Mouse (Mus musculus) embryonic facial prominence, embryonic 12.5 days (tissue): ENCODE measurements around the gene Tsks. TPM values are rescaled to one million over a fixed set of nuclear protein-coding genes. Genes with fewer than 3 reads are reported as not detected.

ENCODE experiments used
- ATAC-seq: fragments of 200-750 bp; cut with Nextera tagmentation; 2 replicates; pipeline ENCODE4 v1.8.0; 2017; ENCODE audit not compliant: insufficient number of reproducible peaks, insufficient read depth, low FRiP score, low TSS enrichment
- H3K27ac ChIP-seq: fragments of 300-500 bp; sonication (generic); 2 replicates; pipeline ENCODE4 v1.5.1; 2016; ENCODE audit warnings: mild to moderate bottlenecking
- H3K27me3 ChIP-seq: fragments of 300-500 bp; sonication (generic); 2 replicates; pipeline ENCODE4 v1.6.1; 2016; ENCODE audit warnings: mild to moderate bottlenecking, moderate library complexity
- H3K36me3 ChIP-seq: fragments of 300-500 bp; sonication (generic); 2 replicates; pipeline ENCODE4 v1.6.1; 2016; ENCODE audit warnings: mild to moderate bottlenecking
- H3K4me1 ChIP-seq: fragments of 300-500 bp; sonication (generic); 2 replicates; pipeline ENCODE4 v1.6.1; 2016
- H3K4me2 ChIP-seq: fragments of 300-500 bp; sonication (generic); replicated peaks from 2 replicates; pipeline ENCODE4 v1.6.1; 2016; ENCODE audit warnings: mild to moderate bottlenecking, moderate library complexity
- H3K4me3 ChIP-seq: fragments of 300-500 bp; sonication (generic); 2 replicates; pipeline ENCODE4 v1.5.1; 2016; ENCODE audit warnings: mild to moderate bottlenecking
- H3K9ac ChIP-seq: fragments of 300-500 bp; sonication (generic); 2 replicates; pipeline ENCODE4 v1.6.1; 2016; ENCODE audit warnings: mild to moderate bottlenecking, moderate library complexity
- H3K9me3 ChIP-seq: fragments of 300-500 bp; sonication (generic); 2 replicates; pipeline ENCODE4 v1.6.1; 2016; ENCODE audit warnings: mild to moderate bottlenecking, moderate library complexity
- WGBS: fragments of 180-500 bp; shearing (Covaris S2); methylation state at CpG from one replicate; pipeline ENCODE4 v1.1.7; 2016; 5-methylcytosine and 5-hydroxymethylcytosine counted together
- polyA plus RNA-seq: library from polyadenylated mRNA; unstranded; fragments of >200 nt; fragmentation: Nextera tagmentation; extraction: Ambion mirVana; gene quantifications from 2 replicates; pipeline ENCODE4 v1.2.1, GENCODE M21; 2016

Gene Tsks
- polyA plus RNA-seq, 1 experiment from 2014 or later = 0.19 TPM

DNA sequence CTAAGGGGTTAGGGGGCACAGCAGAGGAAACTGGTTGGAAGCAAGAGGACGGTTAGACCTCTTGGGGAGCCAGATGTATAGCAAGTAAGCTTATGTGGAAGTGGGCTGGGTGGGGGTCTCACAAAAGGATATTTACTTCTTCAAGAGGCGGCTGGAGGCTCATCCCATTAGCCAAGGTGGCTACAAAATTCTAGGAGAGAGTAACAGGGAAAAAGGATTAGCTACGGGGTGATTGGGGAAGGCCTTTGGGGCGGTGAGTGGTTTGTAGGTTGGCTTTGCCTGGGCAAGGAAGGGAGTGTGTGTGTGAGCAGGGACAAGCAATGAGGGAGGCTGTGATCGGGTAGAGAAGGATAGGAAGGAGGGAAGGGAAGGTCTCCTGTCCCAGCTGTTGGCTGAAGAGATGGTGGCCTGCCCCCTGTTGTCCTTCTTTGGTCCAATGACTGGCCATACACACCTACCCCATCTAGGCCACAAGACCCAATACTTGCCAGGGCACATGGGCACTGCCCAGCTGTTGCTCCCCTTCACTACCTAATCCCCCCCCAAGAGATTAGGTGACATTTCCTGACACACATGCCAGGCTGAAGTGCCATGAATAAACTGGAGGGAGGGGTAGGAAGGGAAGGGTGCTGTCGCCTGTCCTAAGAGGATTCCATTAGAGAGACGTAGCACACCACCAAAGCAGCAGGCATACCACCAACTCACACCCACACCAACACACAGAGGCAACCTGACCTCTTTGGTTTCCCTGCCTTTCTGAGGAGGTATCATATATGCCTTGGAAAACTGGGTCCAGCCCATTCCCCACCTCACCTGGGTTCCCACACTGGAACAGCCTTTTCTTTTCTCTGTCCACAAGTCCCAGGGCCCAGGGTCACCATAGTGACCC lies 41.2 kb downstream of the Tsks start:
- Histone ChIP-seq H3K27me3 (no peaks in the 10 kb centered on the region), H3K4me2 (peak overlapping the region; percentile 67), H3K4me1 (peaks cover 25% of the 10 kb centered on the region), H3K27ac (peak overlapping the region; percentile 48; the same call in 1 of the 2 replicates), H3K4me3 (0 out of 2 replicates have a peak overlapping the region, but pooled peaks have one; percentile 96), H3K36me3 (peaks cover 37% of the 10 kb centered on the region), H3K9ac (peak overlapping the region; percentile 25; the same call in 1 of the 2 replicates), H3K9me3 (no peaks in the 10 kb centered on the region)
- WGBS = 80% methylated on average over 7 of the region's 7 CpGs
- no peak for ATAC-seq

- Histone ChIP-seq H3K9ac (peak overlapping the region; percentile 25; the same call in 1 of the 2 replicates), H3K36me3 (peaks cover 36% of the 10 kb centered on the region), H3K9me3 (no peaks in the 10 kb centered on the region), H3K4me1 (peaks cover 25% of the 10 kb centered on the region), H3K27ac (peak overlapping the region; percentile 31; the same call in 1 of the 2 replicates), H3K4me3 (peak overlapping the region; percentile 96), H3K4me2 (peak overlapping the region; percentile 67), H3K27me3 (no peaks in the 10 kb centered on the region)
- ATAC-seq = no peak
- 49% methylated on average over 3 of the region's 3 CpGs for WGBS
Measured at GRCm38 (mm10) chr7:44984833-44985164, 41.8 kb downstream of the Tsks start.

DNA sequence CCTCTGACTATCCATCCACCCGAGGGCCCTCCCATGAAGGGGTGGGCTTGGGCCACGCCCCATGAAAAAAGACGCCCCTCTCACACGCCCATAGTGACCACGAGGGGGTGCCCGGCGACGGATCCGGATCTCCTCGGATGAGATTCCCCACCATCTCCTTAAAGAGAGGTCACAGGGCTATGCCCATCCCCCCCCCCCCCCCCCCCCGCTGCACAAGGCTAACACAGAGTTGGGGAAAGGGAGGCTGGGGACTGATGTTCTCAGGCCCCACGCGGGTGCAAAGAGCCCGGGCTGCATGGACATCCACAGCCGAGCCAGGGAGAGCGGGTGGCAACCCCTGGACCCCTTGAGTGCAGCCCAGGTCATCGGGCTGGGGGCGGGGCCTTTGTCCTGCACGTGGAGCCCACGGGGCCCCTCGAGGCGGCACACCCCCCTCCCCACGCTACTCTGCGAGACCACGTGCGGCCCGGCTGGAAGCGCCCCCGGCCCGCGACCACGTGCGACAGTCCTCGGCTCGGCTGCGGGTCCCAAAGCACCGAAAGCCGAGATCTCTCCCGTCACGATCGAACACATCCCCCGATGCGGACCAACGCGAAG lies 42.7 kb downstream of the Tsks start:
- under 1% methylated on average over 44 of the region's 45 CpGs for WGBS
- Histone ChIP-seq H3K27ac (peak overlapping the region; percentile 95), H3K36me3 (peaks cover 27% of the 10 kb centered on the region), H3K9ac (peak overlapping the region; percentile 97), H3K4me3 (peak overlapping the region; percentile 96), H3K9me3 (no peaks in the 10 kb centered on the region), H3K4me1 (peaks cover 25% of the 10 kb centered on the region), H3K4me2 (peak overlapping the region; percentile 67), H3K27me3 (no peaks in the 10 kb centered on the region)
- ATAC-seq = no peak

GRCm38 (mm10) chr7:44986192-44986878 lies 43.3 kb downstream of the Tsks start, which contains the start of gene Prmt1:
TSS of gene Prmt1 (minus strand) at chr7:44986568.
- no peaks in the 10 kb centered on the region for H3K27me3 ChIP-seq
- H3K27ac ChIP-seq = peak within 1 kb of the TSS; percentile 96
- H3K4me3 ChIP-seq = peak within 1 kb of the TSS; percentile 96
- peak within 1 kb of the TSS; percentile 67 for H3K4me2 ChIP-seq
- under 1% methylated on average over 42 of the region's 42 CpGs for WGBS
- peaks cover 26% of the 10 kb centered on the region for H3K36me3 ChIP-seq
- peaks cover 25% of the 10 kb centered on the region for H3K4me1 ChIP-seq
- peak; percentile 97 for ATAC-seq
- peak within 1 kb of the TSS; percentile 97 for H3K9ac ChIP-seq
- H3K9me3 ChIP-seq = no peaks in the 10 kb centered on the region

GRCm38 (mm10) chr7:44986879-44987718 lies 44.1 kb downstream of the Tsks start:
- Histone ChIP-seq H3K4me3 (peak overlapping the region; percentile 96), H3K9ac (peak overlapping the region; percentile 69), H3K9me3 (no peaks in the 10 kb centered on the region), H3K4me2 (peak overlapping the region; percentile 62), H3K4me1 (peaks cover 25% of the 10 kb centered on the region), H3K27ac (peak overlapping the region; percentile 96), H3K27me3 (no peaks in the 10 kb centered on the region), H3K36me3 (peaks cover 26% of the 10 kb centered on the region)
- 1% methylated on average over 29 of the region's 29 CpGs for WGBS
- no peak; the same call in none of the 2 replicates for ATAC-seq

DNA sequence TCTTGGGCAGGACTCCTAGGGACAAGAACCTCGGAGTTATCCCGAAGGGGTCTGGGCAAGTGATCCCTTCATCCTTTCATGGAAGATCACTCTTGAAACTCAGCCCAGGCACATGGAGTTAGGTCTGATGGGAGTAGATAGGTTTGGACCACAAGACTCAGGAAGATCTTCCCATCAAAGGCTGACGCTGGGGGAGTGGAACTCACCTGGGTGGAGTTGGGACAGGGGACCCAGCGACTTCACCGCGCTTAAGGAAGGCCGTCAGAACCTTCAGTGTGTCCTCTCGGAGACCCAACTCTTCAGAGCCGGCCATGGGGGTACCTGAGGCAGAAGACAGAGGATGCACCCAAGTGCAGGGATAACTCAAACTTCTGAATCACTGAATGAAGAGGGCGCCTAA lies 53.7 kb downstream of the Tsks start:
- no peak for ATAC-seq
- Histone ChIP-seq H3K9me3 (no peaks in the 10 kb centered on the region), H3K4me3 (peak overlapping the region; percentile 74), H3K4me2 (peak overlapping the region; percentile 89), H3K4me1 (peaks cover 25% of the 10 kb centered on the region), H3K27me3 (no peaks in the 10 kb centered on the region), H3K9ac (peak overlapping the region; percentile 83), H3K27ac (peak overlapping the region; percentile 85), H3K36me3 (peaks cover 62% of the 10 kb centered on the region)
- WGBS = 11% methylated on average over 10 of the region's 10 CpGs

DNA sequence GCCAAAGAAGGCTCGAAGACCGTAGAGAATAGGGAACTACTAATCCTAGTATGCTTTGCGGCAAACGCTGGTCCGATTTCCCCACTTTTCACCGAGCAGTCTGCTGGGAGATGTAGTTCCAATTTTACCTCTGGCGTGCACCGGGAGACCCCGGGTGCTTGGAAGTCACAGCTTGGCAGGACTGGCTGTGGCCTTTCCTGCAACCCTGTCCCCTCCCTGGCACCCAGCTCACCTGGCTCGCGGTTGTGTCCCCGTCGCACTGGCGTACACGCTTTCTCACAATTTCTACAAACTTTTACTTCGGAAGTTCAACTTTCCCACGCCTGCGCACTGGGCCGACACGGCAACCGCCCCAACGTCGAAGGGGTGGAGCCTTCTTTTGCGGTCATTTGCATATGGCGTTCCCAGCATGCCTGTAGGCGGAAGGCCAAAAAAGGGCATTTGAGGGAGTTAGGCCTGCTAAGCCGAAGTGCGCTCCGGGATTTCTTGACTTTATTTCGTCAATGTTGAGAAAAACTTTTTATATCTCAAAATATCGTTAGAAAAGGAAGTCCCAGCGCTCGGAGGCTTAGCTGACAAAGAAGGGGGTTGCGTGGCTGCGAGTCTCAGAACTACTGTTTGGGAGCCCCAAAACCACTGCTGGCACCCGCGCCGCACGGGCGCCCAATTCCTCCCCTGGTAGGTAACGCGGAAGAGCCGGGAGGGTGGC lies 54.4 kb downstream of the Tsks start, which contains the start of gene Irf3:
Gene Irf3, plus strand, starts transcription at position 418 of the 709 bp plus-strand sequence.
- H3K27me3 ChIP-seq = no peaks in the 10 kb centered on the region
- H3K36me3 ChIP-seq = peaks cover 62% of the 10 kb centered on the region
- peak within 1 kb of the TSS; percentile 83 for H3K9ac ChIP-seq
- H3K4me2 ChIP-seq = peak within 1 kb of the TSS; percentile 89
- H3K9me3 ChIP-seq = no peaks in the 10 kb centered on the region
- peak within 1 kb of the TSS; percentile 85 for H3K27ac ChIP-seq
- ATAC-seq = peak; percentile 88
- peaks cover 25% of the 10 kb centered on the region for H3K4me1 ChIP-seq
- peak within 1 kb of the TSS; percentile 74 for H3K4me3 ChIP-seq
- under 1% methylated on average over 43 of the region's 43 CpGs for WGBS

DNA sequence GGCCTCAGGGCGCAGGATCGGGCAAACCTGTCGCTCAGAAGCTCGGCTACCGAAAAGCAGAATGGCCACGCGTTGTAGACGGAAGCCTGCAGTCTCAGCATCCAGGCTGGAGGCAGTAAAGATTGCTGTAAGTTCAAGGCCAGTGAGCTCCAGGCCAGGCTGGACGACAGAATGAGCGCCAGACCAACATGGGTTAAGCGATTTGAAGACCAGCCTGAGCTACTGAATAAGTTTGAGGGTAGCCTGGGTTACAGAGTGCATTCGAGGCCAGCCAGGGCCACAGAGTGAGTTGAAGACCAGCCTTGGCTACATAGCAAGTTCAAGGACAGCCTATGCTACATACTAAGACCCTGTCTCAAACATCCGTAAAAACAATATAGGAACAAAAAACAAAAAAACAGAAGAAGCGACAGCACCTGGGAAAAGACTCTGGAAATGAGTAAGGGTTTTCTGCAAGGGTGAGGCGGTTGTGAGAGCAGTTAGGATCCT lies 55.0 kb downstream of the Tsks start:
- ATAC-seq = no peak
- H3K36me3 ChIP-seq = peaks cover 62% of the 10 kb centered on the region
- no peaks in the 10 kb centered on the region for H3K9me3 ChIP-seq
- peak overlapping the region; percentile 83 for H3K9ac ChIP-seq
- peaks cover 25% of the 10 kb centered on the region for H3K4me1 ChIP-seq
- no peaks in the 10 kb centered on the region for H3K27me3 ChIP-seq
- peak overlapping the region; percentile 89 for H3K4me2 ChIP-seq
- 4% methylated on average over 15 of the region's 15 CpGs for WGBS
- H3K4me3 ChIP-seq = peak overlapping the region; percentile 74
- peak overlapping the region; percentile 85 for H3K27ac ChIP-seq

DNA sequence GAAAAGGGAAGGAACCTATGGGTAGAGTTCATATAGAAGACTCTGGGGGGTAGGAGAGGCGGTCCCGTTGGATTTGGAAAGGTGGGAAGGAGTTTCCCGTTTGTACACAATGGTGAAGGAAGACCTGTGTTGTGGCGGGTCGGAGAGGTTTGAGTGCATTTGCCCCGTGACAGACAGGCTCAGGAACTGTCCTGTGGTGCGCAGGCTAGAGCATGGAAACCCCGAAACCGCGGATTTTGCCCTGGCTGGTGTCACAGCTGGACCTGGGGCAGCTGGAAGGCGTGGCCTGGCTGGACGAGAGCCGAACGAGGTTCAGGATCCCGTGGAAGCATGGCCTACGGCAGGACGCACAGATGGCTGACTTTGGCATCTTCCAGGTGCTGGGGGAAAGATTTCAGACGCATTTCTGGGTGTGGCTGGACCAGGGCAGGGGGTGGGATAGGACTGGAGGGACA lies 55.5 kb downstream of the Tsks start, which contains the start of gene Bcl2l12:
Gene Bcl2l12, minus strand, starts transcription at position 212 of the 455 bp plus-strand sequence.
- Histone ChIP-seq H3K4me3 (peak within 1 kb of the TSS; percentile 74), H3K4me2 (peak within 1 kb of the TSS; percentile 89), H3K27ac (peak within 1 kb of the TSS; percentile 85), H3K4me1 (peaks cover 25% of the 10 kb centered on the region), H3K27me3 (no peaks in the 10 kb centered on the region), H3K36me3 (peaks cover 62% of the 10 kb centered on the region), H3K9ac (peak within 1 kb of the TSS; percentile 83), H3K9me3 (no peaks in the 10 kb centered on the region)
- no peak for ATAC-seq
- WGBS = 3% methylated on average over 18 of the region's 18 CpGs

DNA sequence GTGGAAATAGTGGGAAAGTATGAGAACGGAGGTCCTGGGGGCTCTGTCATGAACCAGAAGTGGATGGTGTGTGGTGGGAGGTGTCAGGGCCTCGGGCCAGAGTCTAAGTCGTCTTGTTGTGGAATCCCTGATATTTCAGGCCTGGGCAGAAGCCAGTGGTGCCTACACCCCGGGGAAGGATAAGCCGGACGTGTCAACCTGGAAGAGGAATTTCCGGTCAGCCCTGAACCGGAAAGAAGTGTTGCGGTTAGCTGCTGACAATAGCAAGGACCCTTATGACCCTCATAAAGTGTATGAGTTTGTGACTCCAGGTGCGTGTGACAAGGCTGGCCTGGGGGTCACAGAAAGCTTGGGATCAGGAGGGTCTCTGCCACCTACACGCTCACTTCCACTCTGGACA lies 56.7 kb downstream of the Tsks start:
- ATAC-seq = no peak
- no peak overlapping the region for H3K27ac ChIP-seq
- H3K4me1 ChIP-seq = peaks cover 25% of the 10 kb centered on the region
- H3K4me2 ChIP-seq = no peak overlapping the region
- no peaks in the 10 kb centered on the region for H3K27me3 ChIP-seq
- H3K9me3 ChIP-seq = no peaks in the 10 kb centered on the region
- H3K36me3 ChIP-seq = peaks cover 62% of the 10 kb centered on the region
- 79% methylated on average over 11 of the region's 11 CpGs for WGBS
- H3K4me3 ChIP-seq = no peak overlapping the region
- H3K9ac ChIP-seq = no peak overlapping the region
